Mouse (Mus musculus): ENCODE measurements around the gene Glrx5. TPM values are rescaled to one million over a fixed set of nuclear protein-coding genes. Genes with fewer than 3 reads are reported as not detected.

The Glrx5 gene
- polyA plus RNA-seq, 1 experiment from 2014 or later: 163 TPM

GRCm38 (mm10) chr12:105008150-105008549 lies 24.3 kb upstream of the Glrx5 start:
- no peak for ATAC-seq (replicated peaks; ENCODE audit: insufficient number of reproducible peaks, insufficient read depth, low FRiP score, low read depth)
- no peaks in the 10 kb centered on the region for H3K9me3 ChIP-seq (replicated peaks)
- H3K4me2 ChIP-seq: peak overlapping the region; percentile 85
- H3K4me1 ChIP-seq (replicated peaks): peaks cover 28% of the 10 kb centered on the region
- peaks cover 30% of the 10 kb centered on the region for H3K27me3 ChIP-seq
- H3K4me3 ChIP-seq: peak overlapping the region; percentile 79
- peak overlapping the region; percentile 66 for H3K27ac ChIP-seq
- no peaks in the 10 kb centered on the region for H3K36me3 ChIP-seq
- peak overlapping the region; percentile 68; the same call in 1 of the 2 replicates for H3K9ac ChIP-seq
- 81% methylated on average over 2 of the region's 2 CpGs for WGBS

DNA sequence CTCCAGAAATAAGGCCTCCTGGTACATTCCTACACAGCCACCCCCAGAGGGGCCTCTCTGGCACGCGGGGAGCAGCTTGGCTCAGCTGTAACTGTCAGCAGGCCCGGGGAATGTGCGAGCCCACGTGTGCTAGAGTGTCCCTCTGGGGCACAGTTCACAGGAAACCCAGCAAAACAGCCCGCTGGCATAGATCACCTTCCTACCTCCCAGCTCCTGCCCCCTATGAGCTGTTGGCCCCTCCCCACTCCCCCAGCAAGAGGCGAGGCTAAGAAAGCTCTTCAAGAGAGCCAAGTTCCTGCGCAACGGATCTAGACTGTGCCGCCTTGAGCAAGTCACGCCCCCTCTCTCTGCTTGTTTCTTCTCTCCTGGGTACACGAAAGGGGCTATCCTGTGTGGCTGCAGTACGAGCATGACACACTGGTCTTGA lies 23.7 kb upstream of the Glrx5 start:
- Histone ChIP-seq H3K9ac (peak overlapping the region; percentile 68), H3K36me3 (no peaks in the 10 kb centered on the region), H3K27ac (peak overlapping the region; percentile 66), H3K4me2 (peak overlapping the region; percentile 85), H3K4me1 (replicated peaks) (peaks cover 30% of the 10 kb centered on the region), H3K9me3 (replicated peaks) (no peaks in the 10 kb centered on the region), H3K4me3 (peak overlapping the region; percentile 79), H3K27me3 (peaks cover 30% of the 10 kb centered on the region)
- WGBS: under 1% methylated on average over 13 of the region's 13 CpGs
- ATAC-seq (replicated peaks; ENCODE audit: insufficient number of reproducible peaks, insufficient read depth, low FRiP score, low read depth): peak; percentile 59

- Histone ChIP-seq H3K27ac (peak within 1 kb of the TSS; percentile 66), H3K27me3 (peaks cover 33% of the 10 kb centered on the region), H3K9ac (peak within 1 kb of the TSS; percentile 68), H3K4me3 (peak within 1 kb of the TSS; percentile 79), H3K4me2 (peak within 1 kb of the TSS; percentile 85), H3K4me1 (replicated peaks) (peaks cover 30% of the 10 kb centered on the region), H3K9me3 (replicated peaks) (no peaks in the 10 kb centered on the region), H3K36me3 (no peaks in the 10 kb centered on the region)
- WGBS: under 1% methylated on average over 66 of the region's 66 CpGs
- peak; percentile 83 for ATAC-seq (replicated peaks; ENCODE audit: insufficient number of reproducible peaks, insufficient read depth, low FRiP score, low read depth)
These were observed 22.9 kb upstream of the Glrx5 start, which contains the start of gene Syne3 for GRCm38 (mm10) chr12:105009370-105010212. Gene Syne3, minus strand, starts transcription at chr12:105009809.

DNA sequence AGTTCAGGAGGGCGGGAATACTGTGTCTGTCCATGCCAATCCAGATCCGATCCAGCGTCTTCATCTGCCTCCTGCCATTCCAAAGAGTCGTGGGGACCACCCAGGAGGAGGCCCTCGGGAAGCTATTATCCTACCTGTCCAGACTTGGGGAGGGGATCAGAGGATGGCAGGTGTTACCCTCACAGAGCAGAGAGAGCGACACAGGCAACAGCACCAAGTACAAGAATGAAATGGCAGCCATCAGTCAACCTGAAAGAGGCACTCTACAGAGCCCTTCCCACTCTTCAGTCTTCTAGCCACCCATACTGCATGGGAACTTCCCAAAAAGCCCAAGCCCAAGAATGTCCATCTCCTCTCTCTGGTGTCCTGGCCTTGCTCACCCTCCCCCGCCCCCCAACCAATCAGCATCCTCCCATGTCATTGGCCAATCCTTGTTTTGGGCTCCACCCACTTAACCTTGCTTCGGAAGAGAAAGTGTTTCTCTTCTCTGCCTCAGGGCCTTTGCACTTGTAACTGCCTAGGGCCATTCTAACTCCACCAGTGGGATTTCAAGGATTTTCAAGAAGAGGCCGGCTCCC lies 22.2 kb upstream of the Glrx5 start:
- Histone ChIP-seq H3K27me3 (peaks cover 32% of the 10 kb centered on the region), H3K4me2 (peak overlapping the region; percentile 85), H3K27ac (no peak overlapping the region), H3K9me3 (replicated peaks) (no peaks in the 10 kb centered on the region), H3K9ac (peak overlapping the region; percentile 68), H3K4me1 (replicated peaks) (peaks cover 27% of the 10 kb centered on the region), H3K4me3 (peak overlapping the region; percentile 79), H3K36me3 (no peaks in the 10 kb centered on the region)
- 0 out of 2 replicates have a peak, but pooled peaks have one; percentile 0 for ATAC-seq (replicated peaks; ENCODE audit: insufficient number of reproducible peaks, insufficient read depth, low FRiP score, low read depth)
- 25% methylated on average over 9 of the region's 9 CpGs for WGBS

DNA sequence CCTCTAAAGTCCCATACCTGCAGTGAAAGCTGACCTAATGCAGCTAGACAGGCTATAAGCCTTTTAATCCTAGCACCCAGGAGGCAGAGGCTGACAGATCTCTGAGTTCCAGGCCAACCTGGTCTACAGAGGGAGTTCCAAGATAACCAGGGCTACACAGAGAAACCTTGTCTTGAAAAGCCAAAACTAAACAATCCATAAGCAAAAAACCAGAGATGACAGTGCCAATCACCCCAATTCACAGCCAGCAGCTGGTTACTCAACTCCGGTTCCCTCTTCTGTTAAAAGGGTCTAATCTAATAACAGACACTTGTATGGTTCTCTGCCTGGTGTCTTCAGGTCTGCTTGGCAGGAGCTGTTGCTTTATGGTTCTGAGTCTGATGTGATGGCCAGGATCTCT lies 20.9 kb upstream of the Glrx5 start:
- ATAC-seq (replicated peaks; ENCODE audit: insufficient number of reproducible peaks, insufficient read depth, low FRiP score, low read depth): no peak
- Histone ChIP-seq H3K27me3 (peaks cover 30% of the 10 kb centered on the region), H3K27ac (no peak overlapping the region), H3K4me2 (no peak overlapping the region), H3K4me3 (no peak overlapping the region), H3K36me3 (no peaks in the 10 kb centered on the region), H3K9me3 (replicated peaks) (no peaks in the 10 kb centered on the region), H3K9ac (no peak overlapping the region), H3K4me1 (replicated peaks) (peaks cover 27% of the 10 kb centered on the region)
- 95% methylated on average over 1 of the region's 1 CpGs for WGBS

DNA sequence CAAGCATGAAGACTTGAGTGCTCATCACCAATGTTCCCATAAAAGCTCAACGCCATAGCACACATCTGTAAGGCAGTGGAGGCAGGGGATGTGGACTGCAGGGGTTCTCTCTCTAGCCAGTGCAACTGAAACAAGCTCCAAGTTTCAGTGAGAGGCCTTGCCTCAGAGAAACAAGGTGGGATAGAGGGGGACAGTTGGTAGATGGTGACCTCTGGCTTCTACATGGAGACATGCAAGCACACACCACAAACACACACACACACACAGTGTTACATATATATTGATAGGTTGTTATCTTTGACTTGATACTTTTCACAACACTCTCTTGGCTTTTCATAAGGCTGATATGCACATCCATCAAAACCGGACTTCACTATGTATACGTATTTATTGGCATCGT lies 20.2 kb upstream of the Glrx5 start:
- ATAC-seq (replicated peaks; ENCODE audit: insufficient number of reproducible peaks, insufficient read depth, low FRiP score, low read depth): no peak
- Histone ChIP-seq H3K9ac (no peak overlapping the region), H3K4me2 (no peak overlapping the region), H3K9me3 (replicated peaks) (no peaks in the 10 kb centered on the region), H3K27ac (no peak overlapping the region), H3K27me3 (peaks cover 26% of the 10 kb centered on the region), H3K4me1 (replicated peaks) (peaks cover 27% of the 10 kb centered on the region), H3K36me3 (no peaks in the 10 kb centered on the region), H3K4me3 (no peak overlapping the region)
- WGBS: 90% methylated on average over 4 of the region's 4 CpGs

GRCm38 (mm10) chr12:105013065-105013464 lies 19.4 kb upstream of the Glrx5 start:
- Histone ChIP-seq H3K36me3 (no peaks in the 10 kb centered on the region), H3K4me1 (replicated peaks) (peaks cover 26% of the 10 kb centered on the region), H3K9ac (no peak overlapping the region), H3K27me3 (peaks cover 23% of the 10 kb centered on the region; the same call in 1 of the 2 replicates), H3K27ac (no peak overlapping the region), H3K4me3 (peak overlapping the region; percentile 16; the same call in 1 of the 2 replicates), H3K4me2 (peak overlapping the region; percentile 50), H3K9me3 (replicated peaks) (no peaks in the 10 kb centered on the region)
- no peak for ATAC-seq (replicated peaks; ENCODE audit: insufficient number of reproducible peaks, insufficient read depth, low FRiP score, low read depth)
- 16% methylated on average over 17 of the region's 17 CpGs for WGBS

DNA sequence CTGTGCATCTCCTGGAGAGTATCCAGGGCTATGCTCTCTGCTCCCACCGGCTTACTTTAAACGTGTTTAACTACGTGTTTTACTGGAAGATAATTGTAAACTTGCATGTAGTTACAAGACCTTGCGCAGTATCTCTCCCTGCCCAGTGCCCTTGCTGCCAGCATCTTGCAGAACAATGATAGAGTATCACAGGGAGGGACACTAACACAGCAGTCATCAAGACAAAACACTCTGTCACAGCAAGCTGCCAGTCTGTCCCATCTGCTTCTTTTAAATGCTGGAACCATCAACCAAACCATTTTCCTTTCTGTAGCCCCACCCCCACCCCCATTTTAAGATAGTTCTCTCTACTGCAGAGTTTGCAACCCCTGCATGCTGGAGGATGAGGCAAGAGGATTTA lies 16.3 kb upstream of the Glrx5 start:
- Histone ChIP-seq H3K9ac (no peak overlapping the region), H3K4me2 (no peak overlapping the region), H3K27me3 (peaks cover 9% of the 10 kb centered on the region; the same call in 1 of the 2 replicates), H3K9me3 (replicated peaks) (no peaks in the 10 kb centered on the region), H3K27ac (no peak overlapping the region), H3K4me3 (no peak overlapping the region), H3K4me1 (replicated peaks) (peaks cover 19% of the 10 kb centered on the region), H3K36me3 (no peaks in the 10 kb centered on the region)
- no peak for ATAC-seq (replicated peaks; ENCODE audit: insufficient number of reproducible peaks, insufficient read depth, low FRiP score, low read depth)
- 51% methylated on average over 4 of the region's 4 CpGs for WGBS

GRCm38 (mm10) chr12:105016639-105017038 lies 15.8 kb upstream of the Glrx5 start:
- 75% methylated on average over 10 of the region's 10 CpGs for WGBS
- Histone ChIP-seq H3K27me3 (0 out of 2 replicates have a peak, but pooled peaks cover 5% of the 10 kb centered on the region), H3K9me3 (replicated peaks) (no peaks in the 10 kb centered on the region), H3K4me3 (no peak overlapping the region), H3K4me1 (replicated peaks) (peaks cover 19% of the 10 kb centered on the region), H3K27ac (no peak overlapping the region), H3K36me3 (no peaks in the 10 kb centered on the region), H3K4me2 (no peak overlapping the region), H3K9ac (no peak overlapping the region)
- ATAC-seq (replicated peaks; ENCODE audit: insufficient number of reproducible peaks, insufficient read depth, low FRiP score, low read depth): no peak

- H3K9me3 ChIP-seq (replicated peaks): no peaks in the 10 kb centered on the region
- peak overlapping the region; percentile 53 for H3K4me2 ChIP-seq
- 38% methylated on average over 19 of the region's 19 CpGs for WGBS
- H3K4me3 ChIP-seq: peak overlapping the region; percentile 21
- 0 out of 2 replicates have a peak overlapping the region, but pooled peaks have one; percentile 19 for H3K9ac ChIP-seq
- peaks cover 12% of the 10 kb centered on the region for H3K4me1 ChIP-seq (replicated peaks)
- peak; percentile 81 for ATAC-seq (replicated peaks; ENCODE audit: insufficient number of reproducible peaks, insufficient read depth, low FRiP score, low read depth)
- H3K27me3 ChIP-seq: 0 out of 2 replicates have a peak, but pooled peaks cover 2% of the 10 kb centered on the region
- peak overlapping the region; percentile 84 for H3K27ac ChIP-seq
- no peaks in the 10 kb centered on the region for H3K36me3 ChIP-seq
These were observed 12.9 kb upstream of the Glrx5 start for GRCm38 (mm10) chr12:105019359-105020219.
